Mouse (Mus musculus): ENCODE measurements at regions not wholly inside any gene's neighbourhood (a gene's known extent, or its start where the extent isn't known, plus 50 kb on each side); places are given as distances from the start of the nearest gene placed in this dataset.

DNA sequence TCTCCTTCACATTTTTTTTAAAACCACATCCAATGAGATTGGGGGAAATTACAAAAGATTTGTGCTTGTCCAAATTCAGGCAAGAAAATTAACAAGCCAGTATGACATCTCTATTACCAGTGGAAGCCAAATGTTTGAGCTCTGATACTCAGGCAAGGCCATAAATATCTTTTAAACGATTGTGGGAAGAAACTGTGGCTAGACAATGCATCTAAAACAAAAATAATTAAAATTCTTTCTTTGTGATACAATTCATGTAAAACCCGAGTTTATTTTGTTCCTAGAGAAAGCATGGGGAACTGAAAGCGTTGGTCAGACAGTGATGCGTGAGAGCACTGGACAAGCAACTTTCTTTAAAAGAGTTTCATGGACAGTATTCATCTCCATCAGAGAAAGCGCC, 223.2 kb upstream of the Nr2f2 start:
- no peak for ATAC-seq (ENCODE audit: insufficient number of reproducible peaks, low FRiP score, low TSS enrichment)

DNA sequence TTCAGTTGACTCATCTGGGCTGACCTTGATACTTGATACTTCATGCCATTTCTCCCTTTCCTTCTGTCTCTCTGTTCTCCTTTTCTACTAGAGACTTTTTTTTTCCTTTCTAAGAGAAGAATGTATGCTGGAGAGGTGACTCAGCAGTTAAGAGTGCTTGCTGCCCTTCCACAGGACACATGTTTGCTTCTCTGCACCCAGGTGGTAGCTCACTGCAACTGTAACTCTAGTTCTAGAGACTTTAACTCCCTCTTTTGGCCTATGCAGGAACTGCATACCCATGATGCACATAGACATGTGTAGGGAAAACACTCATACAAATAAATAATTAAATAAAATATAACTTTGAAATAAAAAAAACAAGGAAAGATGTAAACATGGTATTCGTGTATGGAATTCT, 221.5 kb upstream of the Nr2f2 start:
- ATAC-seq (ENCODE audit: insufficient number of reproducible peaks, low FRiP score, low TSS enrichment) = no peak

DNA sequence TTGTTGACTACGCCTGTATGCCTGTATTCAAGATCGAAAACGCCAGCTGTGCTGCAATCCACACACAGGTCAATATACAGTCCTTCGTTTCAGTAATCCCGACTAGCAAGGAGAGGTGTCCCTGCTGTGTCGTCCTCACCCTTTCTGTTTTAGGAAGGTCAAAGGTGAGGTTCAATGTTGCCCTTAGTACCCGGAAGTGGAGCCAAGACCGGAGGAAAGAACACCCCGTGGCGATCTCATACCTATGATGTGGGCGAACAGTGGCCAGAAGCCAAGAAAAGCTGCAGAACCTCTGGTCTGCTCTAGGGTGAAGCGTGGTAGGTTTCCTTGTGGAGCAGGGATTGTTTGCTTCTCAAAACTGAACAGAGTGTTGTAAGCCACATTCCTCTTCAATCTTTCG, 217.9 kb upstream of the Nr2f2 start:
- ATAC-seq (ENCODE audit: insufficient number of reproducible peaks, low FRiP score, low TSS enrichment) = no peak

DNA sequence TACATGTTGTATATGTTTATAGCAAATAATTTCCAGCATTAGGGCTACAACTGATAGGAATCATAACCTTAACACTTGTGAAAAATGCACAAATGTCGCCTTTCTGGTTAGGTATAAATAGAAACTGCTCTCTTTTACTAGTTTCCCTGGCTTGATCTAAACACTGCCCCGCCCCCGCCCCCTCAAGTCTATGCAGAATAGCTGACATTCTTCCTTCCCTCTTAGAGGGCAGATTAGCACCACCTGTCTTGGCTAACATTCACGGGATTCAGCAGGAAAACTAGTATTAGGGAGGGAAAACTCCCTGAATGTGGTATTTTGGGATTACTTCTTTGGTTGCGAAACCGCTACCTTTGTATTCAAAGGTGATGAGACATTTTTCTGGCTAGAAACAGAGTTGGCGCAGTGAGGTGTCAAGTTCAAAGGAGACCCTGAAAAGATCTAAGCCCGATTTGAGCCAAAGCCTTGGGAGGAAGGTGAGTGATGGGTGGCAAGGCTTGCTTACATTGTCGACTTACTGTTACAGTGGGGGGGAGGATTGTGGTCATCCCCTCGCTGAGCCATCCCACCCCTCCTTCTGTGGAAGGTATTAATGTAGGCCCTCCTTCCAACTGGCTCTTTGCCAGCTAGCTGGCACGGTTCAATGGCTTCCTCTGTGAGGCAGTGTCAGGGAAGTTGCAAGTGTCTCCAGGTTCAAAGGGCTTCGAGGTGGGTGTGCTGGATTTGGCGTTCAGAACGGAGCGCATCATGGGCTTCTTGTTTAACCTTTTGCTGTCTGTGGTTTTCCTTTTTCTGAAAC, 209.8 kb upstream of the Nr2f2 start:
- ATAC-seq (ENCODE audit: insufficient number of reproducible peaks, low FRiP score, low TSS enrichment) = no peak

DNA sequence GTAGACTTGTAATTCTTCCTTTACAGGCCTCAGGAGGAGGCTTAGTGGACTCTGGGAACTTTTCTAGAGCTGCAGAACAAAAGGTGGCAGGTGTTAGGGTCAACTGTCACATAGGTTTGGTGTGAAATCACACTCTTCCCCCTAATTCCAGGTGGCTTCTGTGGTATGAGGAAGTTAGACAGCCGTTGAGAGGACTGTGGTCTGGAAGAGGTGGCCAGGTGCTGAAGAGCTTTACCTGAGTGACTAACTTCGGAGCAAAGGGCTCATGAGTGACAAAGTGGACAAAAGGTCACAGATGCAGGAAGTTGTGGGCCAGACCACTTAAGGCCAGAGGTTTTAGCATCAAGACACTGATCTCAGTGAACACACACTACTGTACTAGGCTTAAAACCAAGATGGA, 209.1 kb upstream of the Nr2f2 start:
- ATAC-seq (ENCODE audit: insufficient number of reproducible peaks, low FRiP score, low TSS enrichment) = no peak

DNA sequence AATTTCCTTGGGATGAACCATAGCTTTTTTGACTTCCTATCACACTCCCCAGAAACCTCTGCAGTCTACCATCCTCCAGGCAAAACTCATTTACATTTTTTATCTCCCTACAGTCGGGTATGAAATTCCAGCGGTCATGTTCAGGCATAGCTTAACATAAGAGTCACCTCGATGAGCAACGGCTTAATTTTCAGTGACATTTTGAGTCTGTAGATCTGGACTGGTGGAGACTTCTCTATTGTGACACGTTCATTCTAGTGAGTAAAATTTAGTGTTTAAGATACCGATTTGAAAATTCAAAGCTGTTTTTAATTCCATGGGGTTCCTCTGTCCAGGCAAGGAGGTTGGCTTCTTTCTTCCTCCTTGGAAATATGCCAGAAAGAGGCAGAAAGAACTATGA, 207.7 kb upstream of the Nr2f2 start:
- no peak for ATAC-seq (ENCODE audit: insufficient number of reproducible peaks, low FRiP score, low TSS enrichment)

DNA sequence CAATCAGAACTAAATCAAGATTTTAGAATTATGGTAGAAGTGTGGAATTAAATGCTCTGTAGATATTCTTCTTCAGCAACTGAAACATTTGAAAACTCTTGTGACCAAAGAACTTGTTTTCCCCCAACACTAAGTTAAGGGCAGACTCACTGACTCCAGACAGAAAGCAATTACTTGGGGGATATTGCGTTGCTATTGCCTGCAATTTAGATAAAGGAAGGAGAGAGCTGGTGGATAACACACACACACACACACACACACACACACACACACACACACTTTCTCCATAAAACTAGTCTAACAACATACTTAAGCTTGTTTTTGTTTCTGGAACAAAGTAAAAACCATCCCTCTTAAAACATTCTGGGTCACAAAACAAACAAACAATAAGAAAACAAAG, 198.5 kb upstream of the Nr2f2 start:
- ATAC-seq (ENCODE audit: insufficient number of reproducible peaks, low FRiP score, low TSS enrichment) = no peak

DNA sequence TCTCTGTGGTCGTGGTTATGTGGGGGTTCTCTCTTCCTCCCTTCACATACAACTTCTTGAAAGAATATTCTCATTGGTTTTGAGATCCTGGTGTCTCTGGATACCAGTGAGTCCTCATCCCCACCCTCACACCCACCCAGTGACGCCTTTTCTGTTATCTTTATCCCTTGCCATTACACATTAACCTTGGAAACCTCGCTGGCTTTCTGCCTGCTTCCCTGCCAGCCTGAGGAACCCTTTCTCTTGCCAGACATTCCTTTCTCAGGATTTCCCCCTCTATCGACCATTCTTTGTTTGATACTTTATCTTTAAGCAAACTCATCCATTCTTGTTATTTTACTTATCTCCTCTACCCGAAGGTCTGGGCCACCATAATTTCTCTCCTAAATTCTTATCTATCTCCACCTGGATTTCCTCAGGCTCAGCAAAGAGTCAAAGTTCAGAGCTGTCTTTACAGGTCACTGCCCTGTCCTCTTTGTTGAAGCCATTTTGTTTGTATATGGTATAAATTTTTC, 182.5 kb upstream of the Nr2f2 start:
- ATAC-seq (ENCODE audit: insufficient number of reproducible peaks, low FRiP score, low TSS enrichment) = no peak

DNA sequence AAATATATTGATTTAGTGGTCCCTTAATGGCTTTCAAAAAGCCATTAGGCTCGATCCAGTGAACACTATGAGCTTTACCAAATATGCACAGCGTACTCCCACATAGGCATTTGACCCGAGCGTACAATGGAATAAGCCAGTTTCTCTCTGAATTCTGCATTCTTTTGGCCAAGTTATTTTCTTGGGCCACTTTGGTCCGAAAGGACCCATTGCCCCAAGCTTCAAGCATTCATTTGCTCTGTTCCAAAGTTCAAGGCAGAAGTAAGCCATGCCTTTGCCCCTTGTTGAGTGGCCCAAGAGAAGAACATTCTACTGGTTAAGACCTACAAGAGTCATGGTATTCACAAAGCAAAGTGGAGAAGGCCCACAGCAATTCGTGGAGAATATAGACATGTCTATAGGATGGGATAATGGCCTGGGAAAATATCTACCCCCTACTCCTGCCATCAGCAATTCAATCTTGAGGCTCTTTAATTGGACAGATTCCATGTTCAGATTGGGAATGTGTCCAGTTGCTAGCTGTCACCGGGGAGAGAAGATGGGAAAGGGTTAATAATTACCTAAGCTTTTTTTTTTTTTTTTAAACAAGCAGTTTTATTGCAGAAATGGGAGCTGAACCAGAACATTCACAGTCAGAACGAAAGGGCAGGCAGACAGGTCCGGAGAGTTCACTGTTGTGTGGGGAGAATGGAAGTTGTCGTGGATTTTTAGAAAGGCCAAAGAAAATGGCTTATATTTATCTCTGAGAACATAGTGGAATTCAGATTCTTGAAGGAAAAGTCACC, 175.5 kb upstream of the Nr2f2 start:
- no peak for ATAC-seq (ENCODE audit: insufficient number of reproducible peaks, low FRiP score, low TSS enrichment)

DNA sequence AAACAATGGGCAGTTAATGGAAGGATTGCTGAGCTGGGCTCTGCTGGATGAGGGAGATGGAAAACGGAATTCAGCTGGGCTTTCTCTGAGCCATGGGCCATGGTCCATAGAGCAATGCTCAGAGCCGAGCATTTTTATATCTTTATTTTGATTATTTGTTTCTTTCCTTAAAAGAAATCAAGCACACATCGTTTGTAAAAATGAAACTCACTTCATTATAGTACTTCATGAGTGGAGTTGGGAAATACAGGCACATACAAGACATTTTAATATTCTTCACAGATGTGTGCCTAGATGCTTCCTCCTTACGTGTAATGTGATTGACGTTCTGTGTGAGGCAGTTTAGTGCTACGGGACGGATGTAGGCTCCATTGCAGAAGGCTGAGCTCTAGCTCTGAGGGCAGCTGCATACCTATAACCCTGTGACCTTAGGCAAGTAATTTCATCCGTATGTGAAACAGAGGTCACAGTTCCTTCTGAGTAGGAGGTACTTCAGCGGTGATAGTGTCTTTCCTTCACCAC, 172.6 kb upstream of the Nr2f2 start:
- no peak for ATAC-seq (ENCODE audit: insufficient number of reproducible peaks, low FRiP score, low TSS enrichment)

DNA sequence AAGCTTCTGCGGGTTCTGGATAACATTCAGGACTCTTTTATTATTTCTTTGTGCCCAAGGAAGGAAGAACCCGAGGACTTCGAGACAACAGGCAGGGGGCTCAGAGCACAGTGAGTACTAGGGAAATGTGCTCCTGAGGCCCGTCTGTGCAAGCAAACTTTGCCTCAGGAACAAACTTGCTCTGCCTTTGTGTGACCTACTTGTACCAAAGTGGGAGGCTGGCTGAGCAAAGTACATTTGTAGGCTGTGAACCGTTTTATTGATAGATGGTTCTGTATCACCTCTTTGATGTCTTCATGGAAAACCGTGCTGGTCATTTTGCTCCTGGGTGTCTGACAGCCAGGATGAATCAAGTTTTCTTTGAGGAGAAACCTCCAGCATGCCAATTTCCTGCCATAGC, 169.5 kb upstream of the Nr2f2 start:
- ATAC-seq (ENCODE audit: insufficient number of reproducible peaks, low FRiP score, low TSS enrichment) = no peak

DNA sequence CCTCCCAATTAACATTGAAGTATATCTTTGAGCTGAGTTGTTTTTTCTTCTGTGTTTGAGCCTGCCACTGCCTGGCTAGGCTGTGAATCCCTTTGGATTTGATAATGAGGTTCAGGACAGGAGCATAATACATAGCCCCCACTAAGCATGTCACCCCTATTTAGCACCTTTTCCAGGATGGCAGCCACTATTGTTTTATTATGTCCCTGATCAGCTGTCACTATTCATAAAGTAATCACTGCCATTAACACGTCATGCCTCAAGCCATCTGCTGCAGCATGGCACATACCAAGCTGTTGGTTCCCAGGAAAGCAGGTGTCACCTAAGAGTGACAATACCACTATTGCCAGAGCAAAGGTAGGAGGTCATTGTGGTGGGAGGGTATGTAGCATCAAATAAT, 167.0 kb upstream of the Nr2f2 start:
- no peak for ATAC-seq (ENCODE audit: insufficient number of reproducible peaks, low FRiP score, low TSS enrichment)

DNA sequence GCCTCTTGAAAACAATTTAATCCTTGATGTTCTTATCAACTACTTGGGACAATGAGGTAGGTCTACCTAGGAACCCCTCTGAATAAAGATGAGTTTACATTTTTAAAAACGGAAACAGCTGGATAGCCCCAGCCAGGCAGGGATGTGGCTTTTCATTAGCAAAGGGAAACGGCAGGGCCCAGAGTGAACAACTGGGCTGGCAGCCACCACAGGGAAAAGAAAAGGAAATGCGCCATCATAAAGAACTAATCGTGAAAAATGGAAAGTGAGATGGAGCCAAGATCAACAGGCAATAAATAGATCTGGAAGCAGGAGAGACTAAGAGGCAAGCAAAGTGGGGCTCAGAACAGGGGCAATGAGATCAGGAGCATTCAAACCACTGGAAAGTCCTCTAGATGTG, 161.4 kb upstream of the Nr2f2 start:
- no peak for ATAC-seq (ENCODE audit: insufficient number of reproducible peaks, low FRiP score, low TSS enrichment)

DNA sequence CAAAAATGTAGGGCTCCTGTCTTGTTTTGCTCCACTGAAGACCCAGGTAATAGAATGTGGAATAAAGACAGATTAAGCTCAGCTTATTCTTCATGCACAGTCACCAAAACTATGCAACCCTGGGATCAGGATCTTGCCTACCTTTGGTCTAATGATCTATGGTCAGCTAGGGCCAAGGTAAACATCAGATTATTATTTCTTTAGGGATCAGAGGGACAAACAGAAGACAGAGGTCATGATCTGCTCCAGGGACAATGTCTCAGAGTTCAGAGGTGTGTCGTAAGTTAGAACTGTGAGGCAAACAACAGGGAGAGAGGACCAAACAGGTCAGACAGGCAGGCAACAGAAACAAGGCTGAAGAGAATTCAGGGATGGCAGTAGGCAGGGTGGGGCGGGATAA, 158.8 kb upstream of the Nr2f2 start:
- no peak for ATAC-seq (ENCODE audit: insufficient number of reproducible peaks, low FRiP score, low TSS enrichment)

DNA sequence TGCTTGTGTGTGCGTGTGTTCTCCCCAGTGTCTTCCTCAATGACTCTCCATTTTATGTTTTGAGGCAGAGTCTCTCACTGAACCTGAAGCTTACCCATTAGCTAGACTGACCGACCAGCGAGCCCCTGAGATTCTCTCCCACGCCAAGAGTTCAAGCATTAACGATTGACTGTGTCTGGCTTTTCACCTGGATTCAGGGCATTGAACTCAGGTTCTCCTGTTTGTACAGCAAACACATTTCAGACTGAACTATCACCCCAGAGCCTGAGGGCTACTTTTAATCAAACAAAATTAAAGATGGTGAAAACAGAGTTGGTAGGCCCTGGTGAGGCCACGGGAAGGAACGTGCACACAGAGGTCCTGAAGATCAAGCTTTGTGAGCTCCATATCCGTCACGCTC, 158.2 kb upstream of the Nr2f2 start:
- ATAC-seq (ENCODE audit: insufficient number of reproducible peaks, low FRiP score, low TSS enrichment) = no peak

DNA sequence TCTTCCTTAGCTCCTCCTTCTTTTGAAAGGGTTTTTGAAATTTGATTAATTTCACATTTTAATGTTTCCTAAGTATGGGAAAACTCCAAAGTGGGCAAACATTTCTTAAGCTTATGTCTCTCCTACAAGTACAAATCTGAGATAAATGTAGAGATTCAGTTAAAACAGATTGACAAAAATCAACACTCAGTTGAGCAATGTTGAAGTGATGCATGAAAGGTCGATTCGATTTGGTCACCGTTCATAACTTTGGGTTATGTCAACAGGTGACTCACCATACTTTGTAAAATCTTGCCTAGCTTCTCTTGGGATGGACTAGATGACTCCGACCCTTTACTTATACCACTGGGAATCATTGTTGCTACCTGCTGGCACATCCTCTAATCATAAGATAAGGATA, 157.7 kb upstream of the Nr2f2 start:
- ATAC-seq (ENCODE audit: insufficient number of reproducible peaks, low FRiP score, low TSS enrichment) = no peak

DNA sequence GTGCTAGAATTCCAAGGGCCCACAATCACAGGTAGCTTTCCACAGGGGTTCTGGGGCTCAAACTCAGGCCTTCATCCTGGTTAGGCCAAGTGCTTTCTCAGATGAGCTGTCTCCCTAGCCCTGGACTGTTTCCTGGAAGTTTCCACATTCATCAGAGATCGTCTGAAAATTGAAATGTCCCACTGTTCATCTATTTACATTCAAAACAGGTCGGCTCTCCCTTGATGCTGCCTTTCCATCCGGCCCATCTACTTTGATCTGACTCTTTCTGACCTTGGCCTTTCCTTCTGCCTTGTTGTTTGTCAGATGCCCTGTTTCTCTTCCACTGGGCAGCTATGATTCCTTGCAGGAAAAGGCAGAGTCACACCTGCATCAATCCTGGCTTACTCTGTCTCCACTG, 150.2 kb upstream of the Nr2f2 start:
- no peak for ATAC-seq (ENCODE audit: insufficient number of reproducible peaks, low FRiP score, low TSS enrichment)

DNA sequence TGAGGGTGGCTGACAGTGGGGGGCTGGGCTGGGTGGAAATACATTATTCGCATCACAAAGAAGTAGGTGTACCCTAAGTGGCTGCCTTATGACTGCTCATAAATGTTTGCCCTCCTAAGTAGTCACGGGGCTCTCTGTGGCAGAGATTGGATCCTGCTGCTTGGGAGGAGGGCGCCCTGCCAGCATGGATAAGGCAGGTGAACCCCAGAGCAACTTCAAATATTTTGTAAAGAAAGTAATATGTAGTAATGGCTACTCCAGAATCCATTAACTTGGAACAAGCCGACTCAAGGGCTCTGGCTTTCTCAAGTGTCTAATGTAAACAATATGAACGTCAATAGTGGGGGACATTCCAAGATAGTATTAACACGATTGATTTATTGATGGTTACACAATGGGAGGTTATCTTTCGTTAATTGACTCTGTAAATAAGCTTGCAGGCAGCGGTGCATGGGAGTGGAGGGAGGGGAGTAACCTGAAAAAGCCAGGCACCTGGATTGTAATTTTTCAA, 148.9 kb upstream of the Nr2f2 start:
- no peak for ATAC-seq (ENCODE audit: insufficient number of reproducible peaks, low FRiP score, low TSS enrichment)

DNA sequence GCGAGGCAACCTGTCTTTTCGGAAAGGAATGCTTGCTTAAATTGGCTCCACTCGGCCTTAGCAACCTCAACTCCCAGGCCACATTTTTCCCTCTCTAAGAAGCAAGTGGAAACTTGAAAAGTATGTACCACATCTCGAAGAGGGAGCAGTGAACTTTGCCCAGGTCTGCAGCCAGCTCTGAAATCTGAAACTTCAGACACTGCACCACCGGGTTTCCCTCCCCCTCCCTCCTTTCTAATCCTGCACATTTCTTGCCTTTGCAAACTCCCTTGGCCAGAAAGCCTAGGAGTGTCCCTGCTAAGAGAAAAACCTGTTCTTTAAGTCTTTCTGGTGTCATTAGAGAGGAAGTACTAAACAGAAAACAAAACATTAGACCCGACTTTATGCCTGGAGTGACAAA, 148.1 kb upstream of the Nr2f2 start:
- ATAC-seq (ENCODE audit: insufficient number of reproducible peaks, low FRiP score, low TSS enrichment) = no peak

DNA sequence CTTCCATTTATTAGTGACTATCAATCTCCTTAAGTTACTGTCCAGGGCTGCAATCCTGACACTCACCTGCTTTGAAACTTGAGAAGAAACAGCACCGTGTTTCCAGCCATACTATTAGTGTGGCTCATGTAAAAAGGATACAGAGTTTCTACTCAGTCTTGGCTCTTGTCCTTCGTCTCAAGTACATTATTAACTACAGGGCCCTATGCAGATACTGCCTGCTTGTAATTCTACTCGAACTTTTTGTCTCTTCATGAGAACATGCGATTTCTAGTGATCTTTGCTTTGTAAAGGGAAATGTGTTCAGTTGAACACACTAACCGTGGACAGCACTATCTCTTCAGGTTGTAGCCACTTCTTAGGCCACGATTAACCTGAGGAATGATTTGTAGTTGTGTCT, 145.8 kb upstream of the Nr2f2 start:
- ATAC-seq (ENCODE audit: insufficient number of reproducible peaks, low FRiP score, low TSS enrichment) = no peak

DNA sequence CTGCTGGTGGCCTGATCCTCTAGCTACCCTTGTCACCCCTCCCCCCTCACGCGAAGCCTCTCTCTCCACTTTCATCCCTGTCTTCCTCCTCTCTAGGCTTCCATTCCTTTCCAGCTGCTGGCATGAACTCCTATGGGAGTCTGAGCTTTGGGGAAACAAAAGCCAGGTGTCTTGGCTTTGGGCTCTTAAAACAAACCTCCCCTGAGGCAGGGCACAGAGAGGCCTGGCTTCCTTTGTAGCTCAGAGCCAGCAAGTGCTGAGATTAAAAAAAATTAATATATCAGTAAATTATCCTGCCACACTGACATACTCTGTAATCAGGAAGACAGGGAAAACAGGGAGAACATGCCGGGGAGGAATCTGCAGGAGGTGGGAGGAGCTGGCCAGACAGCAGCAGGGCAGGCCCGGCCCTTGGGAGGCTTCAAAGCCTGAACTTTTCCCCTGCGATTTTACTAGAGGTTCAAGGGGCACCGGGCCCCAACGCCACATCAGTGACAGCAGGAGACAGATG, 139.2 kb upstream of the Nr2f2 start:
- no peak for ATAC-seq (ENCODE audit: insufficient number of reproducible peaks, low FRiP score, low TSS enrichment)
